Comparison of ENCODE assay signal across 28 mouse cellular contexts in the genomic region with DNA sequence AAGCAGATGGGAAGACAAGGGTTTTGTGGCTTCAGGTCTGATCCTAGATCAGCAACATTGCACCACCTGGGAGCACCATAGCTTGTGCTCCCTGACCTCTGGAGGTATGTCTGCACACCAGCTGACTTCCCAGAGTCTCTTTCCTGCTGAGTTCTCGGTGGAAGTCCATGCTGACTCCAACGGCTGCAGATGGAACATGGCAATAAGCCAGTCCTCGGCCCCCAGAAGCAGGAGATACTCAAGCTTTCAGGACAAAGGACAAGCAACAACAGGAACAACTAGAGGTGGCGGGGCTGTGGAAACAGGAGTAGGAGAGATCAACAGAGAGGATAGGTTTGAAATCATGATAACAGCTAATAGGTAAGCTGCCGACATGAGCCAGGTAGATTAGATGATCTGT. TPM values are rescaled to one million over a fixed set of nuclear protein-coding genes. Genes with fewer than 3 reads are reported as not detected.
DNase-seq lines count a peak whose midpoint lies in the region; ATAC-seq lines count a peak whose summit lies in the region.
"Had no signal": no experiment of that assay in that cellular context is flagged by ENCODE, and none has a peak within 500 bp of the region (broad histone marks: within the 10 kb centered on the region; RNA-seq: fewer than 3 reads in every experiment).

No protein-coding gene starts in this region.

- no peak overlapping the region for H3K4me3 ChIP-seq in kidney, embryonic 14.5 days (ENCODE audit: low read length)
- H3K4me3 ChIP-seq: embryonic facial prominence, embryonic 12.5 days; embryonic facial prominence, embryonic 15.5 days; gastrocnemius, adult 2 months; heart, embryonic 12.5 days; heart, embryonic 15.5 days; hindbrain, embryonic 10.5 days; hindbrain, embryonic 13.5 days had no signal

- 66% methylated on average over 5 of the region's 5 CpGs for WGBS in kidney, embryonic 14.5 days

- no peaks in the 10 kb centered on the region; the same call in 1 of the 2 replicates for H3K4me1 ChIP-seq in kidney, embryonic 14.5 days (ENCODE audit: control insufficient read depth, insufficient read depth, low read length)
- H3K4me1 ChIP-seq: embryonic facial prominence, embryonic 12.5 days; heart, embryonic 12.5 days; heart, embryonic 15.5 days; hindbrain, embryonic 10.5 days; hindbrain, embryonic 13.5 days had no signal

- H3K36me3 ChIP-seq in kidney, embryonic 14.5 days (ENCODE audit: control insufficient read depth, insufficient read depth, low read length) = no peaks in the 10 kb centered on the region
- H3K36me3 ChIP-seq: embryonic facial prominence, embryonic 12.5 days; embryonic facial prominence, embryonic 15.5 days; G1E; heart, embryonic 12.5 days; heart, embryonic 15.5 days; hindbrain, embryonic 10.5 days; hindbrain, embryonic 13.5 days had no signal

- H3K27me3 ChIP-seq in kidney, embryonic 14.5 days (ENCODE audit: control insufficient read depth, insufficient read depth, low read length) = no peaks in the 10 kb centered on the region
- H3K27me3 ChIP-seq: embryonic facial prominence, embryonic 12.5 days; embryonic facial prominence, embryonic 15.5 days; heart, embryonic 12.5 days; heart, embryonic 15.5 days; hindbrain, embryonic 13.5 days; Patski had no signal

- H3K4me2 ChIP-seq in kidney, embryonic 14.5 days (replicated peaks; ENCODE audit: low read depth, low read length) = no peak overlapping the region
- H3K4me2 ChIP-seq: embryonic facial prominence, embryonic 12.5 days; embryonic facial prominence, embryonic 15.5 days; heart, embryonic 12.5 days; heart, embryonic 15.5 days; hindbrain, embryonic 13.5 days had no signal

- no peaks in the 10 kb centered on the region for H3K9me3 ChIP-seq in kidney, embryonic 14.5 days (ENCODE audit: control insufficient read depth, low read length)
- H3K9me3 ChIP-seq: embryonic facial prominence, embryonic 12.5 days; embryonic facial prominence, embryonic 15.5 days; G1E; heart, embryonic 12.5 days; heart, embryonic 15.5 days; hindbrain, embryonic 10.5 days; hindbrain, embryonic 13.5 days had no signal

- no peak overlapping the region for H3K27ac ChIP-seq in kidney, embryonic 14.5 days (ENCODE audit: low read depth, low read length)
- H3K27ac ChIP-seq: embryonic facial prominence, embryonic 12.5 days; embryonic facial prominence, embryonic 15.5 days; gastrocnemius, adult 2 months; heart, embryonic 15.5 days; hindbrain, embryonic 10.5 days; hindbrain, embryonic 13.5 days had no signal

- peak; percentile 23 for DNase-seq in kidney, adult 9 months
- peak; percentile 41 for DNase-seq in kidney, postnatal 14 days
- no peak for DNase-seq in kidney, adult 11 months
- DNase-seq in kidney, postnatal 4 days = peak; percentile 20 to 41
- no peak for DNase-seq in heart, adult 11 months
- DNase-seq: adrenal gland, postnatal 10 days; B cell, adult 2 months; cerebellum, adult 11 months; cerebellum, adult 2 months; cerebellum, adult 9-11 months; cerebellum, postnatal 25 days; forebrain, postnatal 0 days; gastrocnemius, adult 2 months; gastrocnemius, postnatal 14 days; heart, adult 18-20 months; heart, postnatal 10 days; heart, postnatal 36 days had no signal

- no peak for ATAC-seq in kidney, embryonic 14.5 days (ENCODE audit: low FRiP score, low TSS enrichment)
- ATAC-seq: forebrain, embryonic 14.5 days; forebrain, postnatal 0 days; hindbrain, embryonic 16.5 days; Patski had no signal

- H3K9ac ChIP-seq in kidney, embryonic 14.5 days (ENCODE audit: low read depth, low read length) = no peak overlapping the region
- H3K9ac ChIP-seq: embryonic facial prominence, embryonic 12.5 days; embryonic facial prominence, embryonic 15.5 days; forebrain, postnatal 0 days; heart, embryonic 12.5 days; heart, embryonic 15.5 days; hindbrain, embryonic 13.5 days had no signal

RNA-seq across cellular contexts. Expression of a gene that starts 17.1 kb away (rescaled TPM):
- 36.2 and 51.3 TPM in 2 replicates for polyA plus RNA-seq in kidney, embryonic 14.5 days (2014; fragmentation: Nextera tagmentation; extraction: Ambion mirVana)
- polyA plus RNA-seq: G1E had no signal

Comparison
In these comparisons a context has a peak if more than half of its experiments do, and no peak if none do; other contexts are left out.
1. DNase-seq: peak in kidney, adult 9 months (single experiment), kidney, postnatal 14 days (single experiment) and kidney, postnatal 4 days (2 of 2); none in kidney, adult 11 months (single experiment) and heart, adult 11 months (single experiment).